Mouse (Mus musculus) embryonic fibroblast, embryonic 13.5 days (primary cell): ENCODE data around the gene Slc36a1.

Experiments used
- CTCF ChIP-seq: IDR thresholded peaks from 2 replicates; pipeline ENCODE4 v1.5.1; 2011; ENCODE audit warnings: mild to moderate bottlenecking, control low read depth, low read length, moderate library complexity, borderline replicate concordance; ENCODE audit not compliant: insufficient read depth
- POLR2A ChIP-seq: IDR thresholded peaks from 2 replicates; pipeline ENCODE4 v1.6.1; 2011; ENCODE audit warnings: low read depth, mild to moderate bottlenecking, control low read depth, low read length, moderate library complexity

GRCm38 (mm10) chr11:55236815-55237214, 32.7 kb downstream of the Slc36a1 start:
- TF ChIP-seq CTCF (no peak), POLR2A (no peak)
